In genomic region chr17:66479311-66479710, GRCm38 (mm10) we compare ENCODE assay signal across 8 mouse cellular contexts. TPM values are rescaled to one million over a fixed set of nuclear protein-coding genes. Genes with fewer than 3 reads are reported as not detected.
A peak's percentile ranks its signal among the peaks of the same experiment; 100 is the strongest.
DNase-seq lines count a peak whose midpoint lies in the region; ATAC-seq lines count a peak whose summit lies in the region.

No protein-coding gene starts in this region.

- peaks cover 21% of the 10 kb centered on the region for H3K27me3 ChIP-seq in erythroblast, embryonic 14.5 days (ENCODE audit: control insufficient read depth)
- peaks cover 16% of the 10 kb centered on the region for H3K27me3 ChIP-seq in heart, embryonic 10.5 days (ENCODE audit: insufficient read depth, poor library complexity, severe bottlenecking)
- peaks cover 40% of the 10 kb centered on the region for H3K27me3 ChIP-seq in limb, embryonic 10.5 days (ENCODE audit: low read depth, poor library complexity, severe bottlenecking)
- H3K27me3 ChIP-seq in neural tube, embryonic 14.5 days (ENCODE audit: control insufficient read depth, insufficient read depth, low read length): no peaks in the 10 kb centered on the region

- peaks cover 23% of the 10 kb centered on the region for H3K4me1 ChIP-seq in erythroblast, embryonic 14.5 days (ENCODE audit: control insufficient read depth)
- H3K4me1 ChIP-seq in heart, embryonic 10.5 days: peaks cover 20% of the 10 kb centered on the region
- peaks cover 27% of the 10 kb centered on the region for H3K4me1 ChIP-seq in limb, embryonic 10.5 days
- peaks cover 12% of the 10 kb centered on the region; the same call in 1 of the 2 replicates for H3K4me1 ChIP-seq in neural tube, embryonic 14.5 days (ENCODE audit: control insufficient read depth, insufficient read depth, low read length)

- H3K4me3 ChIP-seq in erythroblast, embryonic 14.5 days (replicated peaks): peak overlapping the region; percentile 58
- peak overlapping the region; percentile 54 for H3K4me3 ChIP-seq in heart, embryonic 10.5 days
- H3K4me3 ChIP-seq in limb, embryonic 10.5 days: peak overlapping the region; percentile 38
- H3K4me3 ChIP-seq in neural tube, embryonic 14.5 days (ENCODE audit: low read depth, low read length): peak overlapping the region; percentile 18; the same call in 1 of the 2 replicates

- H3K9ac ChIP-seq in neural tube, embryonic 14.5 days (replicated peaks; ENCODE audit: low read depth, low read length): peak overlapping the region; percentile 39; the same call in 1 of the 2 replicates

- H3K4me2 ChIP-seq in neural tube, embryonic 14.5 days (ENCODE audit: low read depth, low read length): peak overlapping the region; percentile 28

- peak; percentile 64 for DNase-seq in brain, embryonic 18.5 days (ENCODE audit: low read depth, low spot score)
- peak; percentile 83 for DNase-seq in heart, embryonic 10.5 days (ENCODE audit: low spot score)
- DNase-seq in limb, embryonic 10.5 days (ENCODE audit: low spot score): peak; percentile 54
- DNase-seq in cerebellum, postnatal 36 days: no peak
- DNase-seq in cerebellum, postnatal 4 days (ENCODE audit: low spot score in 2 of 2): no peak

- no peak for ATAC-seq in erythroblast, adult 5-6 weeks (replicated peaks; ENCODE audit: low FRiP score, poor library complexity, severe bottlenecking)
- peak; percentile 92 for ATAC-seq in neural tube, embryonic 14.5 days (ENCODE audit: low read depth)

- H3K9me3 ChIP-seq in erythroblast, embryonic 14.5 days (ENCODE audit: control insufficient read depth, low read length): peaks cover 6% of the 10 kb centered on the region
- H3K9me3 ChIP-seq in heart, embryonic 10.5 days: peaks cover 3% of the 10 kb centered on the region; the same call in 1 of the 2 replicates
- no peaks in the 10 kb centered on the region for H3K9me3 ChIP-seq in limb, embryonic 10.5 days (replicated peaks)
- H3K9me3 ChIP-seq in neural tube, embryonic 14.5 days (ENCODE audit: control insufficient read depth, low read length): no peaks in the 10 kb centered on the region

- H3K36me3 ChIP-seq in erythroblast, embryonic 14.5 days (ENCODE audit: control insufficient read depth): no peaks in the 10 kb centered on the region
- no peaks in the 10 kb centered on the region for H3K36me3 ChIP-seq in heart, embryonic 10.5 days
- H3K36me3 ChIP-seq in limb, embryonic 10.5 days: no peaks in the 10 kb centered on the region
- H3K36me3 ChIP-seq in neural tube, embryonic 14.5 days (ENCODE audit: control insufficient read depth, insufficient read depth, low read length): no peaks in the 10 kb centered on the region

- WGBS in heart, embryonic 10.5 days: 4% methylated on average over 13 of the region's 13 CpGs
- WGBS in limb, embryonic 10.5 days: 11% methylated on average over 13 of the region's 13 CpGs
- WGBS in neural tube, embryonic 14.5 days: 7% methylated on average over 13 of the region's 13 CpGs

- H3K27ac ChIP-seq in heart, embryonic 10.5 days: peak overlapping the region; percentile 36
- H3K27ac ChIP-seq in limb, embryonic 10.5 days: peak overlapping the region; percentile 74
- H3K27ac ChIP-seq in neural tube, embryonic 14.5 days (ENCODE audit: low read depth, low read length): peak overlapping the region; percentile 39; the same call in 1 of the 2 replicates

RNA-seq across cellular contexts. Expression of gene Mtcl1, which starts 29.8 kb away (rescaled TPM):
- polyA plus RNA-seq in erythroblast, embryonic 14.5 days (2012): not detected in 2 replicates
- total RNA-seq in erythroblast, adult 5-6 weeks (2015; ENCODE audit: low replicate concordance): not detected in 2 replicates
- not detected in 2 replicates for total RNA-seq in erythroblast, adult 5-6 weeks (2017; ENCODE audit: low replicate concordance)
- polyA plus RNA-seq in heart, embryonic 10.5 days (2016; fragmentation: Nextera tagmentation; extraction: Ambion mirVana): 2.4 and 3.7 TPM in 2 replicates
- polyA plus RNA-seq in limb, embryonic 10.5 days (2016; fragmentation: Nextera tagmentation; extraction: Ambion mirVana): 5.6 and 7.6 TPM in 2 replicates
- 33.4 and 33.8 TPM in 2 replicates for polyA plus RNA-seq in neural tube, embryonic 14.5 days (2014; fragmentation: Nextera tagmentation; extraction: Ambion mirVana)

RNA-seq across cellular contexts. Expression of gene Rab12, which starts 40.2 kb away (rescaled TPM):
- polyA plus RNA-seq in erythroblast, embryonic 14.5 days (2012): 0.09 and 0.53 TPM in 2 replicates
- 5.0 and 5.6 TPM in 2 replicates for total RNA-seq in erythroblast, adult 5-6 weeks (2015; ENCODE audit: low replicate concordance)
- total RNA-seq in erythroblast, adult 5-6 weeks (2017; ENCODE audit: low replicate concordance): 5.3 and 10.1 TPM in 2 replicates
- polyA plus RNA-seq in heart, embryonic 10.5 days (2016; fragmentation: Nextera tagmentation; extraction: Ambion mirVana): 41.4 and 46.3 TPM in 2 replicates
- 27.9 and 32.0 TPM in 2 replicates for polyA plus RNA-seq in limb, embryonic 10.5 days (2016; fragmentation: Nextera tagmentation; extraction: Ambion mirVana)
- polyA plus RNA-seq in neural tube, embryonic 14.5 days (2014; fragmentation: Nextera tagmentation; extraction: Ambion mirVana): 87.2 and 100 TPM in 2 replicates

Comparison
In these comparisons a context has a peak if more than half of its experiments do, and no peak if none do; other contexts are left out.
1. DNase-seq: peak in brain, embryonic 18.5 days (single experiment), heart, embryonic 10.5 days (single experiment) and limb, embryonic 10.5 days (single experiment); none in cerebellum, postnatal 36 days (0 of 2) and cerebellum, postnatal 4 days (0 of 2).
2. RNA of gene Rab12, which starts 40.2 kb away (polyA plus RNA-seq): 87.2 to 100 TPM in neural tube, embryonic 14.5 days, 41.4 to 46.3 TPM in heart, embryonic 10.5 days and 27.9 to 32.0 TPM in limb, embryonic 10.5 days; 0.09 to 0.53 TPM in erythroblast, embryonic 14.5 days; every median in the first group is over 10 times any median in the second.
3. Peak in every context shown above with its lines, with median percentiles within 50 percentile points of each other: H3K4me3 ChIP-seq and H3K27ac ChIP-seq.